Mouse (Mus musculus) Patski (cell line): ENCODE data around the gene Pdgfa. TPM values are rescaled to one million over a fixed set of nuclear protein-coding genes. Genes with fewer than 3 reads are reported as not detected.

Experiments used
- ATAC-seq: fragments of 100-300 bp; one replicate; pipeline ENCODE4 v1.8.0; 2021
- CTCF ChIA-PET: fragments of 350-600 bp; sonication (Branson Sonifier 250); formaldehyde crosslinking; loops from one replicate; lab custom pipeline; 2022; ENCODE audit warnings: inconsistent platforms; lab: Charles Lee
- POLR2A ChIA-PET: fragments of 350-600 bp; sonication (Branson Sonifier 250); formaldehyde crosslinking; loops from one replicate; lab custom pipeline; 2022; ENCODE audit warnings: antibody characterized with exemption, inconsistent platforms; lab: Charles Lee
- DNase-seq: peaks from one replicate; pipeline ENCODE4 v3.0.0-alpha.2; 2011; ENCODE audit warnings: low read depth, low spot score
- H3K27me3 ChIP-seq: fragments of 371-371 bp; one replicate; pipeline ENCODE4 v1.5.1; 2021
- CTCF ChIP-seq: fragments of 100-300 bp; IDR thresholded peaks from one replicate; pipeline ENCODE4 v1.5.1; 2021
- in situ Hi-C: fragments of 300-500 bp; cut with MboI; formaldehyde crosslinking; loops from 3 replicates; pipeline ENCODE4 v1.11.1; 2018; ENCODE audit warnings: low pct_unique_long_range_greater_than_20kb, mixed read lengths
- polyA plus RNA-seq: library from polyadenylated mRNA; unstranded; gene quantifications from one replicate; pipeline ENCODE4 v1.2.3, GENCODE M21; 2021

The Pdgfa gene
- 35.4 TPM for polyA plus RNA-seq

- in situ Hi-C loops: loop anchor here (10.0 kb wide), 1 partner anchor 242 kb away; the partner anchor contains the start of gene Fam20c
- no peak for ATAC-seq
- no peak for TF ChIP-seq CTCF
- POLR2A ChIA-PET: interaction anchor here (0.9 to 2.0 kb wide), 2 partner anchors 9 to 86 kb away, joined by 3 to 4 read pairs; no protein-coding TSS in a partner anchor
- no peaks in the 10 kb centered on the region for H3K27me3 ChIP-seq
- CTCF ChIA-PET: interaction anchor here (2.7 kb wide), 2 partner anchors 16 to 140 kb away, joined by 9 read pairs; no protein-coding TSS in a partner anchor
- no peak for DNase-seq
Observed at GRCm38 (mm10) chr5:138997171-138997788, at the start of gene Pdgfa. Gene Pdgfa, minus strand, starts transcription at chr5:138997370.

GRCm38 (mm10) chr5:139046636-139047035 is 49.5 kb upstream of the Pdgfa start:
- no peak for ATAC-seq
- no peak for DNase-seq
- CTCF ChIA-PET: no interaction called here
- TF ChIP-seq CTCF: no peak
- in situ Hi-C loops: no loop called here
- POLR2A ChIA-PET: no interaction called here
- H3K27me3 ChIP-seq: no peaks in the 10 kb centered on the region

DNA sequence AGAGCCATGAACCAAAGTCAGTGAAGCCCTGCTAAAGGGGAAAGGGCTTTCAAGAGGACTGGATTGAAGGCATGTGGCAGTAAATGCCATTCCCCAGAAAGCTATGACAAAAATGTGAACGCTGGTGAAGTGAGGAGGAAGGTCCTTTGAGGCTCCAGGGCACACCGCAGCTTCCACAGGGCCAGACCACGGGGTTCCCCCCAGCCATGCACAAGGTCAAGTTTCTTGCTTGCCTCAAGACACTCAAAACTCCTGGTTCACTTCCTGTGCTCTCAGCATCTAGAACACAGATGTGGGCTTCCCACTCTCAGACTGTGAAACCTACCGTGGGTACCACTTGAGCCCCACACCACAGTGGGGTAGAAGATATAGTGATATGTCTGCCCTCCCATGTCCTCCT is 46.4 kb upstream of the Pdgfa start:
- in situ Hi-C loops: no loop called here
- no peak for DNase-seq
- ATAC-seq: peak; percentile 48
- POLR2A ChIA-PET: no interaction called here
- CTCF ChIA-PET: no interaction called here
- no peaks in the 10 kb centered on the region for H3K27me3 ChIP-seq
- no peak for TF ChIP-seq CTCF

DNA sequence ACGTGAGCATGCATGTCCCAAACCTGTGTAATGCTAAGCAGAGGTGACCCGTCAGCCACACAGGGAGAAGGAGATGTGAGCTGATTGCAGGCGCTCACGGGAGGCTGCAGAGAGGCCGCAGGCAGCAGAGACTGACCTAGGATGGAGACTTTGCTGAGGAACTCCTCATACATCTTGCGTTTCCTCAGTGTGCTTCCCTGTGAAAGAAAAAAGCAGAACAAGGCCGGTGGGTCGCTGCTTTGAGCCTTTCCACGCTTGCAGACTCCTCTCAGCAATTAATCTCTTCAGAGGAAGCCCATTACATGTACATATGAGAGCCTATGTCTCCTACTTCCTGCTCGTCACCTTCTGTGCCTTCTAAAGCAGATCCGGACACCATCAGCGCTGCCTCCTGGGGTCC is 45.1 kb upstream of the Pdgfa start:
- ChIA-PET CTCF (no interaction called here), POLR2A (no interaction called here)
- ATAC-seq (no peak), DNase-seq (no peak)
- in situ Hi-C loops: no loop called here
- no peak for TF ChIP-seq CTCF
- no peaks in the 10 kb centered on the region for H3K27me3 ChIP-seq

DNA sequence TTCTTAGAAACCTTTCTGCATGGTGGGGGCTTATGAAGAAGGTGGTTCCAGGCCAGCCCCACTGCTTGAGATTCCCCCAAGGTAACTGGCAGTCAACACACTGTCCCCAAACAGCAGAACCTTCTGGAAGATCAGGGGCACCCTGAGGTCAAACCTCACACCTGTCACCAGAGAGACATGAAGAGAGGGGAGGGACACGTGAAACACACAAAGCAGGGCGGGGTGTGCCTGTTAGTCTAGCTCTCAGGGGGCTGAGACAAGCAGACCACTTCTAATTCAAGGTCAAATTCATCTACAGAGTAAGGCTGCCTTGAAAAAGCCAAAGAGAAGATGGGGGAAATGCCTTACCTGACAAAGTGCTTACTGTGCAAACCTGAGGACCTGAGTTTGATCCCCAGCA is 38.0 kb upstream of the Pdgfa start:
- POLR2A ChIA-PET: interaction anchor here (0.6 to 1.9 kb wide), 3 partner anchors 32 to 131 kb away, joined by 3 to 7 read pairs (median 4); no protein-coding TSS in a partner anchor
- ATAC-seq (no peak), DNase-seq (no peak)
- CTCF ChIA-PET: interaction anchor here (1.0 kb wide), 1 partner anchor 41 kb away, joined by 3 read pairs; no protein-coding TSS in a partner anchor
- H3K27me3 ChIP-seq: no peaks in the 10 kb centered on the region
- in situ Hi-C loops: no loop called here
- TF ChIP-seq CTCF: no peak

GRCm38 (mm10) chr5:139034746-139035145 is 37.6 kb upstream of the Pdgfa start:
- no peaks in the 10 kb centered on the region for H3K27me3 ChIP-seq
- CTCF ChIA-PET: interaction anchor here (0.9 to 1.0 kb wide), 2 partner anchors 25 to 41 kb away, joined by 3 read pairs; no protein-coding TSS in a partner anchor
- POLR2A ChIA-PET: interaction anchor here (0.6 to 1.9 kb wide), 4 partner anchors 30 to 132 kb away, joined by 3 to 7 read pairs (median 4); no protein-coding TSS in a partner anchor
- no peak for TF ChIP-seq CTCF
- DNase-seq (no peak), ATAC-seq (no peak)
- in situ Hi-C loops: no loop called here

- ATAC-seq (peak; percentile 66), DNase-seq (no peak)
- H3K27me3 ChIP-seq: no peaks in the 10 kb centered on the region
- in situ Hi-C loops: no loop called here
- no peak for TF ChIP-seq CTCF
- ChIA-PET CTCF (interaction anchor here (0.7 to 1.9 kb wide), 6 partner anchors 11 to 43 kb away, joined by 3 to 6 read pairs (median 3); no protein-coding TSS in a partner anchor), POLR2A (interaction anchor here (0.6 to 1.9 kb wide), 3 partner anchors 27 to 49 kb away, joined by 3 to 7 read pairs (median 6); no protein-coding TSS in a partner anchor)
Observed at GRCm38 (mm10) chr5:139033406-139034317, 36.5 kb upstream of the Pdgfa start.

- in situ Hi-C loops: no loop called here
- no peak for TF ChIP-seq CTCF
- ChIA-PET CTCF (interaction anchor here (1.3 kb wide), 1 partner anchor 18 kb away, joined by 3 read pairs; no protein-coding TSS in a partner anchor), POLR2A (interaction anchor here (1.6 kb wide), 1 partner anchor 17 kb away, joined by 3 read pairs; no protein-coding TSS in a partner anchor)
- H3K27me3 ChIP-seq: no peaks in the 10 kb centered on the region
- peak; percentile 22 for ATAC-seq
- no peak for DNase-seq
Observed at GRCm38 (mm10) chr5:139027603-139028002, 30.4 kb upstream of the Pdgfa start.

GRCm38 (mm10) chr5:139024351-139025105 is 27.4 kb upstream of the Pdgfa start:
- TF ChIP-seq CTCF: no peak
- no peaks in the 10 kb centered on the region for H3K27me3 ChIP-seq
- no peak for ATAC-seq
- ChIA-PET CTCF (no interaction called here), POLR2A (interaction anchor here (0.5 to 1.2 kb wide), 2 partner anchors 11 to 473 kb away, joined by 3 to 4 read pairs; no protein-coding TSS in a partner anchor)
- DNase-seq: no peak
- in situ Hi-C loops: loop anchor here (25.0 kb wide), 1 partner anchor 1237 kb away; the partner anchor contains the start of genes Mepce, Ppp1r35 and Zcwpw1
